Mouse (Mus musculus) embryonic facial prominence, embryonic 15.5 days (tissue): ENCODE data around the gene Olfr461. TPM values are rescaled to one million over a fixed set of nuclear protein-coding genes. Genes with fewer than 3 reads are reported as not detected.

ENCODE experiments used
- polyA plus RNA-seq: library from polyadenylated mRNA; unstranded; fragments of >200 nt; fragmentation: Nextera tagmentation; extraction: Ambion mirVana; gene quantifications from 2 replicates; pipeline ENCODE4 v1.2.1, GENCODE M21; 2015

The Olfr461 gene
- polyA plus RNA-seq, 1 experiment from 2014 or later = not detected

Other genes with a start within 250 kb of the Olfr461 start
- gene Agk, start 229.9 kb downstream of the Olfr461 start, polyA plus RNA-seq = 40.6 and 44.0 TPM in 2 replicates
- 8.0 and 10.7 TPM in 2 replicates for gene E330009J07Rik, start 118.9 kb downstream of the Olfr461 start, polyA plus RNA-seq
- gene Wee2, start 116.0 kb downstream of the Olfr461 start, polyA plus RNA-seq = not detected in 2 replicates
- 140 and 141 TPM in 2 replicates for gene Ssbp1, start 83.7 kb downstream of the Olfr461 start, polyA plus RNA-seq
- not detected in 2 replicates for gene Tas2r137, start 63.8 kb downstream of the Olfr461 start, polyA plus RNA-seq
- not detected in 2 replicates for gene Tas2r108, start 61.5 kb downstream of the Olfr461 start, polyA plus RNA-seq
- not detected in 2 replicates for gene Prss37, start 35.5 kb downstream of the Olfr461 start, polyA plus RNA-seq
- not detected in 2 replicates for gene Olfr460, start 14.4 kb upstream of the Olfr461 start, polyA plus RNA-seq
- gene Clec5a, start 30.8 kb upstream of the Olfr461 start, polyA plus RNA-seq = 1.6 and 1.8 TPM in 2 replicates
- not detected in 2 replicates for gene Tas2r138, start 58.3 kb upstream of the Olfr461 start, polyA plus RNA-seq
- gene Mgam, start 73.8 kb upstream of the Olfr461 start, polyA plus RNA-seq = 0.05 and 0.16 TPM in 2 replicates